Mouse (Mus musculus) lung, postnatal 0 days (tissue): Measurements from ENCODE around the gene Arhgap20.

Experiments
- CTCF ChIP-seq: IDR thresholded peaks from 2 replicates; pipeline ENCODE4 v1.5.1; 2016; ENCODE audit warnings: antibody characterized with exemption, mild to moderate bottlenecking
- EP300 ChIP-seq: IDR thresholded peaks from 2 replicates; pipeline ENCODE4 v1.6.1; 2016; ENCODE audit warnings: antibody characterized with exemption, mild to moderate bottlenecking, control low read depth

- no peak for TF ChIP-seq EP300
- no peak for TF ChIP-seq CTCF
Measured at GRCm38 (mm10) chr9:51892921-51893320, 127.8 kb downstream of the Arhgap20 start.
